Mouse (Mus musculus) midbrain, embryonic 12.5 days (tissue): Measurements from ENCODE around the gene U90926. TPM values are rescaled to one million over a fixed set of nuclear protein-coding genes. Genes with fewer than 3 reads are reported as not detected.
"Not testable (repeated sequence)": the region's sequence is repeated elsewhere in the genome, so short reads cannot be mapped to it uniquely, and the experiment has no call there.

Source experiments
- ATAC-seq: fragments of 200-750 bp; cut with Nextera tagmentation; 2 replicates; pipeline ENCODE4 v1.8.0; 2017; ENCODE audit warnings: low read depth, moderate TSS enrichment, moderate library complexity; ENCODE audit not compliant: low FRiP score
- H3K27ac ChIP-seq: fragments of 300-500 bp; sonication (generic); replicated peaks from 2 replicates; pipeline ENCODE4 v1.5.1; 2016; ENCODE audit warnings: mild to moderate bottlenecking
- H3K27me3 ChIP-seq: fragments of 300-500 bp; sonication (generic); 2 replicates; pipeline ENCODE4 v1.6.1; 2016; ENCODE audit warnings: mild to moderate bottlenecking
- H3K36me3 ChIP-seq: fragments of 300-500 bp; sonication (generic); 2 replicates; pipeline ENCODE4 v1.6.1; 2016
- H3K4me1 ChIP-seq: fragments of 300-500 bp; sonication (generic); 2 replicates; pipeline ENCODE4 v1.6.1; 2016
- H3K4me2 ChIP-seq: fragments of 300-500 bp; sonication (generic); replicated peaks from 2 replicates; pipeline ENCODE4 v1.6.1; 2016; ENCODE audit warnings: mild to moderate bottlenecking, moderate library complexity
- H3K4me3 ChIP-seq: fragments of 300-500 bp; sonication (generic); 2 replicates; pipeline ENCODE4 v1.5.1; 2016; ENCODE audit warnings: mild to moderate bottlenecking
- H3K9ac ChIP-seq: fragments of 300-500 bp; sonication (generic); replicated peaks from 2 replicates; pipeline ENCODE4 v1.6.1; 2016; ENCODE audit warnings: mild to moderate bottlenecking, moderate library complexity
- H3K9me3 ChIP-seq: fragments of 300-500 bp; sonication (generic); 2 replicates; pipeline ENCODE4 v1.6.1; 2016; ENCODE audit warnings: mild to moderate bottlenecking
- WGBS: fragments of 180-500 bp; shearing (Covaris S2); methylation state at CpG from one replicate; pipeline ENCODE4 v1.1.7; 2016; 5-methylcytosine and 5-hydroxymethylcytosine counted together
- polyA plus RNA-seq: library from polyadenylated mRNA; unstranded; fragments of >200 nt; fragmentation: Nextera tagmentation; extraction: Ambion mirVana; gene quantifications from 2 replicates; pipeline ENCODE4 v1.2.1, GENCODE M21; 2016

U90926 gene
- polyA plus RNA-seq, 1 experiment from 2014 or later, result not detected

GRCm38 (mm10) chr5:92212231-92212630 is 3.0 kb downstream of the U90926 start:
- Histone ChIP-seq H3K4me2 (no peak overlapping the region), H3K27ac (no peak overlapping the region), H3K4me1 (no peaks in the 10 kb centered on the region), H3K4me3 (no peak overlapping the region), H3K9me3 (no peaks in the 10 kb centered on the region), H3K27me3 (no peaks in the 10 kb centered on the region), H3K9ac (no peak overlapping the region), H3K36me3 (no peaks in the 10 kb centered on the region)
- 97% methylated on average over 4 of the region's 4 CpGs for WGBS
- no peak for ATAC-seq

- H3K9ac ChIP-seq, result no peak overlapping the region
- no peak for ATAC-seq
- H3K4me3 ChIP-seq, result no peak overlapping the region
- H3K4me2 ChIP-seq, result no peak overlapping the region
- no peak overlapping the region for H3K27ac ChIP-seq
- no peaks in the 10 kb centered on the region for H3K36me3 ChIP-seq
- 84% methylated on average over 8 of the region's 8 CpGs for WGBS
- H3K9me3 ChIP-seq, result no peaks in the 10 kb centered on the region
- no peaks in the 10 kb centered on the region for H3K4me1 ChIP-seq
- H3K27me3 ChIP-seq, result no peaks in the 10 kb centered on the region
Measured at GRCm38 (mm10) chr5:92210205-92210604, 5.0 kb downstream of the U90926 start.

GRCm38 (mm10) chr5:92206121-92206520 is 9.1 kb downstream of the U90926 start:
- Histone ChIP-seq H3K9ac (no peak overlapping the region), H3K4me2 (no peak overlapping the region), H3K36me3 (peaks cover 18% of the 10 kb centered on the region), H3K4me1 (no peaks in the 10 kb centered on the region), H3K4me3 (no peak overlapping the region), H3K27me3 (no peaks in the 10 kb centered on the region), H3K27ac (no peak overlapping the region), H3K9me3 (no peaks in the 10 kb centered on the region)
- ATAC-seq, result no peak
- WGBS, result 92% methylated on average over 6 of the region's 6 CpGs

- Histone ChIP-seq H3K4me3 (no peak overlapping the region), H3K4me2 (no peak overlapping the region), H3K27me3 (no peaks in the 10 kb centered on the region), H3K9me3 (no peaks in the 10 kb centered on the region), H3K36me3 (peaks cover 22% of the 10 kb centered on the region), H3K9ac (no peak overlapping the region), H3K4me1 (no peaks in the 10 kb centered on the region), H3K27ac (no peak overlapping the region)
- WGBS, result 90% methylated on average over 5 of the region's 5 CpGs
- ATAC-seq, result no peak
Measured at GRCm38 (mm10) chr5:92205706-92206105, 9.5 kb downstream of the U90926 start.

- H3K27me3 ChIP-seq, result no peaks in the 10 kb centered on the region
- no peak overlapping the region for H3K9ac ChIP-seq
- H3K27ac ChIP-seq, result no peak overlapping the region
- ATAC-seq, result no peak
- H3K9me3 ChIP-seq, result no peaks in the 10 kb centered on the region
- H3K4me1 ChIP-seq, result no peaks in the 10 kb centered on the region
- 95% methylated on average over 7 of the region's 7 CpGs for WGBS
- peaks cover 26% of the 10 kb centered on the region for H3K36me3 ChIP-seq
- H3K4me2 ChIP-seq, result no peak overlapping the region
- no peak overlapping the region for H3K4me3 ChIP-seq
Measured at GRCm38 (mm10) chr5:92205184-92205583, 10.0 kb downstream of the U90926 start.

GRCm38 (mm10) chr5:92204162-92205036 is 10.8 kb downstream of the U90926 start:
- ATAC-seq, result no peak
- WGBS, result 95% methylated on average over 6 of the region's 6 CpGs
- no peaks in the 10 kb centered on the region for H3K4me1 ChIP-seq
- no peaks in the 10 kb centered on the region for H3K27me3 ChIP-seq
- H3K4me2 ChIP-seq, result no peak overlapping the region
- H3K9ac ChIP-seq, result no peak overlapping the region
- no peaks in the 10 kb centered on the region for H3K9me3 ChIP-seq
- H3K27ac ChIP-seq, result no peak overlapping the region
- peaks cover 34% of the 10 kb centered on the region for H3K36me3 ChIP-seq
- no peak overlapping the region for H3K4me3 ChIP-seq

GRCm38 (mm10) chr5:92198266-92198665 is 16.9 kb downstream of the U90926 start:
- whole genome bisulfite sequencing, result 71% methylated on average over 8 of the region's 8 CpGs
- no peaks in the 10 kb centered on the region for H3K9me3 ChIP-seq
- no peaks in the 10 kb centered on the region for H3K4me1 ChIP-seq
- H3K4me3 ChIP-seq, result no peak overlapping the region
- no peak for ATAC-seq
- H3K36me3 ChIP-seq, result peaks cover 69% of the 10 kb centered on the region
- no peak overlapping the region for H3K9ac ChIP-seq
- no peaks in the 10 kb centered on the region for H3K27me3 ChIP-seq
- H3K27ac ChIP-seq, result peak overlapping the region; percentile 64; the same call in 1 of the 2 replicates
- H3K4me2 ChIP-seq, result no peak overlapping the region

- Histone ChIP-seq H3K4me2 (no peak overlapping the region), H3K9ac (no peak overlapping the region), H3K9me3 (no peaks in the 10 kb centered on the region), H3K36me3 (peaks cover 73% of the 10 kb centered on the region), H3K27ac (peak overlapping the region; percentile 64), H3K4me1 (no peaks in the 10 kb centered on the region), H3K27me3 (no peaks in the 10 kb centered on the region), H3K4me3 (no peak overlapping the region)
- ATAC-seq, result peak; percentile 67
- 83% methylated on average over 15 of the region's 15 CpGs for WGBS
Measured at GRCm38 (mm10) chr5:92196895-92197811, 18.1 kb downstream of the U90926 start.

- not testable (repeated sequence) for H3K9ac ChIP-seq, H3K4me1 ChIP-seq, ATAC-seq, H3K27me3 ChIP-seq, H3K4me2 ChIP-seq, H3K27ac ChIP-seq, H3K9me3 ChIP-seq, H3K4me3 ChIP-seq
- WGBS, result 61% methylated on average over 2 of the region's 2 CpGs
- peaks cover 63% of the 10 kb centered on the region for H3K36me3 ChIP-seq
Measured at GRCm38 (mm10) chr5:92195716-92196115, 19.5 kb downstream of the U90926 start.

GRCm38 (mm10) chr5:92188881-92189483 is 26.2 kb downstream of the U90926 start:
- H3K36me3 ChIP-seq, result peaks cover 58% of the 10 kb centered on the region
- no peak for ATAC-seq
- no peaks in the 10 kb centered on the region for H3K27me3 ChIP-seq

GRCm38 (mm10) chr5:92183071-92183830 is 32.0 kb downstream of the U90926 start:
- ATAC-seq, result no peak
- Histone ChIP-seq H3K4me1 (no peaks in the 10 kb centered on the region), H3K27me3 (no peaks in the 10 kb centered on the region), H3K4me3 (no peak overlapping the region), H3K9ac (no peak overlapping the region), H3K36me3 (peaks cover 48% of the 10 kb centered on the region), H3K9me3 (no peaks in the 10 kb centered on the region), H3K27ac (no peak overlapping the region), H3K4me2 (no peak overlapping the region)
- WGBS, result 93% methylated on average over 8 of the region's 8 CpGs

More at GRCm38 (mm10) chr5:92188881-92189483, 26.2 kb downstream of the U90926 start:
- no peak overlapping the region for H3K4me2 ChIP-seq
- H3K9ac ChIP-seq, result no peak overlapping the region
- H3K4me1 ChIP-seq, result no peaks in the 10 kb centered on the region
- 96% methylated on average over 7 of the region's 7 CpGs for WGBS
- H3K27ac ChIP-seq, result no peak overlapping the region
- H3K4me3 ChIP-seq, result no peak overlapping the region
- 0 out of 2 replicates have a peak, but pooled peaks cover 4% of the 10 kb centered on the region for H3K9me3 ChIP-seq
